Mouse (Mus musculus) kidney, adult 2 months (tissue): Measurements from ENCODE around the gene Col28a1.

ENCODE experiments used
- CTCF ChIP-seq: fragments of 200-500 bp; conservative IDR thresholded peaks from 2 replicates; pipeline ENCODE4 v1.5.1; 2011; ENCODE audit warnings: low read depth, mild to moderate bottlenecking, control low read depth, low read length, moderate library complexity, mixed read lengths; ENCODE audit not compliant: insufficient read depth, insufficient read length
- POLR2A ChIP-seq: fragments of 200-500 bp; IDR thresholded peaks from one replicate; pipeline ENCODE4 v1.6.1; 2011; ENCODE audit warnings: low read depth, low read length, control low read depth

GRCm38 (mm10) chr6:8105870-8106706 is 86.3 kb downstream of the Col28a1 start:
- no peak for TF ChIP-seq CTCF
- TF ChIP-seq POLR2A = no peak
